Mouse (Mus musculus) liver, embryonic 15.5 days (tissue): ENCODE data around the gene Camkk2. TPM values are rescaled to one million over a fixed set of nuclear protein-coding genes. Genes with fewer than 3 reads are reported as not detected.

Source experiments
- ATAC-seq: fragments of 200-750 bp; cut with Nextera tagmentation; 2 replicates; pipeline ENCODE4 v1.8.0; 2017; ENCODE audit warnings: moderate number of reproducible peaks, mild to moderate bottlenecking, moderate library complexity; ENCODE audit not compliant: insufficient read depth
- H3K27ac ChIP-seq: fragments of 300-500 bp; sonication (generic); replicated peaks from 2 replicates; pipeline ENCODE4 v1.5.1; 2015; ENCODE audit warnings: mild to moderate bottlenecking, inconsistent platforms
- H3K27me3 ChIP-seq: fragments of 300-500 bp; sonication (generic); 2 replicates; pipeline ENCODE4 v1.6.1; 2015; ENCODE audit warnings: mild to moderate bottlenecking, inconsistent platforms
- H3K36me3 ChIP-seq: fragments of 300-500 bp; sonication (generic); replicated peaks from 2 replicates; pipeline ENCODE4 v1.6.1; 2015; ENCODE audit warnings: moderate library complexity, mild to moderate bottlenecking, inconsistent platforms
- H3K4me1 ChIP-seq: fragments of 300-500 bp; sonication (generic); replicated peaks from 2 replicates; pipeline ENCODE4 v1.6.1; 2015; ENCODE audit warnings: inconsistent platforms
- H3K4me2 ChIP-seq: fragments of 300-500 bp; sonication (generic); 2 replicates; pipeline ENCODE4 v1.6.1; 2015; ENCODE audit warnings: moderate library complexity, mild to moderate bottlenecking, inconsistent platforms
- H3K4me3 ChIP-seq: fragments of 300-500 bp; sonication (generic); replicated peaks from 2 replicates; pipeline ENCODE4 v1.5.1; 2015; ENCODE audit warnings: mild to moderate bottlenecking, inconsistent platforms
- H3K9ac ChIP-seq: fragments of 300-500 bp; sonication (generic); 2 replicates; pipeline ENCODE4 v1.6.1; 2015; ENCODE audit warnings: moderate library complexity, mild to moderate bottlenecking, inconsistent platforms
- H3K9me3 ChIP-seq: fragments of 300-500 bp; sonication (generic); replicated peaks from 2 replicates; pipeline ENCODE4 v1.6.1; 2016; ENCODE audit warnings: inconsistent platforms
- WGBS: fragments of 180-500 bp; shearing (Covaris S2); methylation state at CpG from one replicate; pipeline ENCODE4 v1.1.7; 2015; ENCODE audit warnings: mixed read lengths; ENCODE audit not compliant: insufficient replicate concordance; 5-methylcytosine and 5-hydroxymethylcytosine counted together
- polyA plus RNA-seq: library from polyadenylated mRNA; unstranded; fragments of >200 nt; fragmentation: Nextera tagmentation; extraction: Ambion mirVana; gene quantifications from 2 replicates; pipeline ENCODE4 v1.2.1, GENCODE M21; 2015

Camkk2 gene
- polyA plus RNA-seq, 1 experiment from 2014 or later, result 8.9 TPM

DNA sequence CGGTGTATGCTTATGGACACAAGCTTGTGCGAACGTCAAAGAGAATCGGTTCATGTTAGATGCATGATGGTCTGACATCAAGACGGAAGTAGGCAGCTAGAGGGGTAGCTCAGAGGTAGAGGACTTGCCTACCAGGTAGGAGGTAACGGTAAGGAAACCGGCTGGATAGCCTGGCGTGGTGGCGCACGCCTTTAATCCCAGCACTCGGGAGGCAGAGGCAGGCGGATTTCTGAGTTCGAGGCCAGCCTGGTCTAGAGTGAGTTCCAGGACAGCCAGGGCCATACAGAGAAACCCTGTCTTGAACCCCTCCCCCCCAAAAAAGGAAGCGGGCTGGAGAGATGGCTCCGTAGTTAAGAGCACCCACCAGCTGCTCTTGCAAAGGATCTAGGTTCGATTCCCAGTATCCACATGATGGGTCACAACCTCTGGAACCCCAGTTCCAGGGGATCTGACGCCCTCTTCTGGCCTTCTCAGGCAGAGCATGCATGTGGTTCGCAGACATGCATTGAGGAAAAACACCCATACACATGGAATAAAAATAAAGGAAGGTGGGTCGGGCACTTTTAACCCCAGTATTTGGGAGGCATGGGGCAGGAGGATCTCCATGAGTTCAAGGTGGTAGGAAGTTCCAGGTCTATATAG, 1.7 kb upstream of the Camkk2 start:
- WGBS, result 75% methylated on average over 19 of the region's 19 CpGs

DNA sequence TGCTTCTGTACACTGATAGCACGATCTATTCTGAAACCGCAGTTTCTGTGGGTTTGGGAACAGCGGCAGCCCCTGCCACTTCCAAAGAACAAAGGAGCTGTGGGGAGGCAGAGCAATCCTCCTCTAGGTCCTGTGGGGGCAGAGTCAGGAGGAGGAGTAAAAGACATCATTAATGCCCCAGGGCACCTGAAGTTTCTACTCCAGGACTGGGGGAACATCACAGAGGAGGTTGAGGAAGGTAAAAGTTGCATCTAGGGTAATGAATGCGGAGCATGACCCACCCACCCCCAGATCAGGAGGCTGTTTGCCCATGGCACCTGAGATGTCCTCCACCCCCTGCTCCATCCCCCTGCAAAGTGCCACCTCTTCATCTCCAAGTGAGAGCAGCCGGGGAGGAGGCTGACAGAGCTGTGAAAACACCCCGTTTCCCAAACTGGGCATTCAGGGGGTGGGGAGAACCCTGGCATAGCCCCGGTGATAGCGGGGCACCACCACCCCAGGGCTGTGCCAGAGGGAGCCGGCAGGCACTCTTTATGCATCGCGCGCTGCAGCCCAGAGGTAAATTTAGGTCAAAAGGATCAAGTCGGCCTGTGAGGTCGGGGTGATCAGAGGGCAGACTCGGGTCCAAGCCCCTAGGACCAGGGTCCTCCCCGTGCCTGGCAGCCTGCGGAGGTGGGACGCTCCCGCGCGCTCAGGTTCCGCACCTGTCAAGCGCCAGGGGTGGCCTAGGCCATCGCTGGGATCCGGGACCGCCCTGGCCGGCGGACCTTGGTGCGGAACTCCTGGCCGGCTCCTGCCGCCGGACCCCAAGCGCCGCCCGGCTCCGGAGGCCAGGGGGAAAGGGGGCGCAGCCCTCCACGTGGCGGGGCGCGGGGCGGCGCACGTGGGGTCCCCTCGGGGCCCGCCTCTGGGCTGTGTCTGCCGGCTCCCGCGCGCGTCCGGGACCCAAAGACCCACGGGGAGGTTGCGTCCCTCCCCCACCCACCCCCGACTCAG, 680 bp downstream of the Camkk2 start:
- Histone ChIP-seq H3K27ac (peak overlapping the region; percentile 83), H3K4me1 (peaks cover 64% of the 10 kb centered on the region), H3K27me3 (no peaks in the 10 kb centered on the region), H3K4me2 (peak overlapping the region; percentile 96), H3K36me3 (0 out of 2 replicates have a peak, but pooled peaks cover 5% of the 10 kb centered on the region), H3K9ac (peak overlapping the region; percentile 90), H3K9me3 (no peaks in the 10 kb centered on the region), H3K4me3 (peak overlapping the region; percentile 83)
- WGBS, result under 1% methylated on average over 51 of the region's 55 CpGs
- peak; percentile 57 for ATAC-seq

More for the DNA sequence above, 1.7 kb upstream of the Camkk2 start:
- Histone ChIP-seq H3K27ac (no peak overlapping the region), H3K4me1 (peaks cover 51% of the 10 kb centered on the region), H3K9me3 (no peaks in the 10 kb centered on the region), H3K9ac (no peak overlapping the region), H3K4me2 (no peak overlapping the region), H3K4me3 (no peak overlapping the region), H3K36me3 (peaks cover 5% of the 10 kb centered on the region), H3K27me3 (no peaks in the 10 kb centered on the region)
- ATAC-seq, result no peak

- Histone ChIP-seq H3K4me2 (peak overlapping the region; percentile 96), H3K4me3 (0 out of 2 replicates have a peak overlapping the region, but pooled peaks have one; percentile 83), H3K9me3 (no peaks in the 10 kb centered on the region), H3K9ac (no peak overlapping the region), H3K36me3 (peaks cover 14% of the 10 kb centered on the region; the same call in 1 of the 2 replicates), H3K27ac (no peak overlapping the region), H3K27me3 (no peaks in the 10 kb centered on the region), H3K4me1 (peaks cover 64% of the 10 kb centered on the region)
- ATAC-seq, result no peak
- WGBS, result 55% methylated on average over 2 of the region's 2 CpGs
Measured at GRCm38 (mm10) chr5:122777322-122777721, 1.9 kb downstream of the Camkk2 start.

DNA sequence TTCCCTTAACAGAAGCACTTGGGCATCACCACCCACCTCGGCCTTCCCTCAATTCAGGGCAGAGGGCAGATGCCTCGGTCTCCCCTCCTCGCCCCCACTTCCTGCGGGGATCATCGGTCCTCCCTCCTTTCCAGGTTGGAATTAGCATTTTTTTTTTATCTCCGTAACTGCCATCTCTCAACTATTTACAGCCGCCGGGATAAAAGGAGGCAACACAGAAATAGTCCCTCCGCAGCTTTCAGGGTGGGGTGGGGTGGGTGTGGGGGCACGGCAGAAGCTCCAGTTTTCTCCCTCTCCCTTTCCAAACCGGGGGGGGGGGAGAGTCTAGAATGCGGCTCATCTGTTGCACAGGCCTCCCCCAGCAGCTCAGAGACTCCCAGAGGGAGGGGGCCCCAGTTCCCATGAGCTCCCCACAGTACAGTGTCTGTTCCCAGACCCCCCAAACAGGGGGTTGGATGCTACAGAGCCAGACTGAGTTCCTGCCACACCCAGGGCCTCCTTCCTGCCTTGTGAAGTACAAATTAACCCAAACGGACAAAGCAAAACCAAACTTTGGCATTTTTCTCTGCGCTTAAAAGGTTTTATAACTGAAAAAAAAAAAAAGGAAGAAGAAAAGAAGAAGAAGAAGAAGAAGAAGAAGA, 3.4 kb downstream of the Camkk2 start:
- H3K9me3 ChIP-seq, result no peaks in the 10 kb centered on the region
- H3K4me3 ChIP-seq, result peak overlapping the region; percentile 41
- no peaks in the 10 kb centered on the region for H3K27me3 ChIP-seq
- 63% methylated on average over 14 of the region's 14 CpGs for WGBS
- peaks cover 74% of the 10 kb centered on the region for H3K4me1 ChIP-seq
- peak overlapping the region; percentile 71 for H3K27ac ChIP-seq
- ATAC-seq, result no peak
- H3K9ac ChIP-seq, result peak overlapping the region; percentile 13; the same call in 1 of the 2 replicates
- peaks cover 16% of the 10 kb centered on the region; the same call in 1 of the 2 replicates for H3K36me3 ChIP-seq
- peak overlapping the region; percentile 60 for H3K4me2 ChIP-seq

DNA sequence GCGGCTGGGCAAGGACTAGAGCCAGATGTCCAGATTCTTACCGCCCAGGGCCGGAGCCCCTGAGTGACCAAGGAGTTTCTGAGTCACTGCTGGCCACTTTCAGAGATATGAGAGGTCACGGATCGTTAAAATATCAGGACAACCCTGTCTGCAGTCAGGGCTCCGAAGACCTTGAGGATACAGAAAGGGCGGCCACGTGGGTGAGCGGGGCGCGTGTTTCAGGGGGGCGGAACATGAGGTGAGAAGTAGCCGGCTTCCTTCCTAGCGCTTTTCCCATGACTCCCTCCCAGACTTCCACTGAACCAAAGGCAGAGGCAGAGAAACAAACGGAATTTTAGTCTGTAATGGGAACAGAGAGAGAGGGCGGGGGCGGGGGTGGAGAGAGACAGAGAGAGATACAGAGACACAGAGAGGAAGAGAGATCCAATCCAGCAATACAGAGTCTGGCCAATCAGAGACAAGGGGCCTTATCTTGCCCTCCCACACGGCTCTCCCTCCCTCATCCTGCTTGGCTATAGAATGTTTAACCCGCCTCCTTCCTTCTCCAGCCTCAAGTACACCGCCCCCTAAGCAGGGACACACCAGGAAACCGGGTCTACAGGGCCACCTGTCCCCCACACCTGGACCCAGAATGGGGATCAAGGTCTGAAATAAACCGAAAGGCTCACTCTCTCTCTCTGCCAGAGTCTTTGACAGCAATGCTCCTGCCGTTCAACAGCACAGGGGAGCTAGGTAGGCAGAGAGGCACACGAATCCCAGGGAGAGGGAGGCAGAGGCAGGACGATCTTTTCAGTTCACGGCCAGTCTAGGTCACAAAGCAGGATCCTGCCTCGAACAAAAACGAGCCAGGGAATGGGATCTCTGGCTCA, 4.2 kb downstream of the Camkk2 start:
- Histone ChIP-seq H3K4me1 (peaks cover 74% of the 10 kb centered on the region), H3K9ac (peak overlapping the region; percentile 18; the same call in 1 of the 2 replicates), H3K36me3 (peaks cover 16% of the 10 kb centered on the region; the same call in 1 of the 2 replicates), H3K27ac (peak overlapping the region; percentile 71), H3K4me2 (peak overlapping the region; percentile 60), H3K9me3 (no peaks in the 10 kb centered on the region), H3K4me3 (peak overlapping the region; percentile 41), H3K27me3 (no peaks in the 10 kb centered on the region)
- ATAC-seq, result peak; percentile 74
- WGBS, result 54% methylated on average over 28 of the region's 28 CpGs

- no peak overlapping the region for H3K27ac ChIP-seq
- H3K9ac ChIP-seq, result no peak overlapping the region
- H3K4me3 ChIP-seq, result no peak overlapping the region
- H3K36me3 ChIP-seq, result peaks cover 16% of the 10 kb centered on the region; the same call in 1 of the 2 replicates
- H3K9me3 ChIP-seq, result no peaks in the 10 kb centered on the region
- no peak for ATAC-seq
- H3K4me2 ChIP-seq, result no peak overlapping the region
- no peaks in the 10 kb centered on the region for H3K27me3 ChIP-seq
- 81% methylated on average over 11 of the region's 11 CpGs for WGBS
- H3K4me1 ChIP-seq, result peaks cover 76% of the 10 kb centered on the region
Measured at GRCm38 (mm10) chr5:122773756-122774155, 5.5 kb downstream of the Camkk2 start.

DNA sequence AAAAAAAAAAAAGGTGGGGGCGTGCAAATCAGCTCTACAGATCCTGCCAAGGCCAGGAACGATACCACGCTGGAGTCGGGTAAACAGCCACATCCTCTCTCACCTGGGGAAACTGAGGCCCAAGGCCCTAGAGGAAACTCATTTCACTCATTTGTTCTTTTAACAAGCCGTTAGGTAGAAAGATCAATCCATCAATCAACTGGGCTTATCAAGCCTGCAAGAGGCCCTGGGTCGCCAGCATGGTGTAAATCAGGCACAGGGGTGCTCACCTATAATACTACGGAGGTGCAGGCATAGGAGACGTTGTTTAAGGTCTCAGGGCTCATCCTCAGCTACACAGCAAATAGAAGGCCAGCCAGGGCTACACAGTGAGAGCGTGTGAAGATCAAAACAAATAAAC, 7.8 kb downstream of the Camkk2 start:
- Histone ChIP-seq H3K4me1 (peaks cover 54% of the 10 kb centered on the region), H3K4me2 (no peak overlapping the region; the same call in 1 of the 2 replicates), H3K27me3 (no peaks in the 10 kb centered on the region), H3K36me3 (peaks cover 27% of the 10 kb centered on the region; the same call in 1 of the 2 replicates), H3K27ac (peak overlapping the region; percentile 71), H3K9me3 (no peaks in the 10 kb centered on the region), H3K9ac (no peak overlapping the region), H3K4me3 (no peak overlapping the region)
- WGBS, result 42% methylated on average over 9 of the region's 9 CpGs
- no peak for ATAC-seq

DNA sequence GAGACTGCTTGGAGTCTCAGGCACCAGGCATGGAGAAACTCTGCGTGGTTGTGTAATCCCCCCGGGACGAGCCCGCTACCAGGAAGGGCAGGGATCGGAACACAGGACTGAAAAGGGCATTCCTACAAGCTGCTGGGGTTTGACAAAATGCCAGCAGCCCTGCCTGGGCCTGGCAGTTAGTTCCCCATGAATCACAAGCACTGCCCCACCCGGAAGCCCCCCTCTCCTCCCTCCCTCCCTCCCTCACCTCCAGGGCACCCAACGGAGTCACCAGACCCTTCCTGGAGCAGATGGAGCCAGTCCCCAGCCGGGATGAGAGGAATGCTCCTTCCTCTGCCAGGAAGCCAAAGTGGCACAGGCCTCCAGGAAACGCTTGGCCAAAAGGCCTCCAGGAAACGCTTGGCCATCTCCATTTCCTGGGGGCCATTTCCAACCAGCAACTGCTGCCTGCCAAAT, 8.4 kb downstream of the Camkk2 start:
- Histone ChIP-seq H3K36me3 (peaks cover 27% of the 10 kb centered on the region; the same call in 1 of the 2 replicates), H3K4me3 (no peak overlapping the region), H3K27ac (peak overlapping the region; percentile 71), H3K9me3 (no peaks in the 10 kb centered on the region), H3K4me1 (peaks cover 49% of the 10 kb centered on the region), H3K27me3 (no peaks in the 10 kb centered on the region), H3K9ac (no peak overlapping the region; the same call in 1 of the 2 replicates), H3K4me2 (peak overlapping the region; percentile 40)
- no peak for ATAC-seq
- WGBS, result 24% methylated on average over 10 of the region's 10 CpGs

DNA sequence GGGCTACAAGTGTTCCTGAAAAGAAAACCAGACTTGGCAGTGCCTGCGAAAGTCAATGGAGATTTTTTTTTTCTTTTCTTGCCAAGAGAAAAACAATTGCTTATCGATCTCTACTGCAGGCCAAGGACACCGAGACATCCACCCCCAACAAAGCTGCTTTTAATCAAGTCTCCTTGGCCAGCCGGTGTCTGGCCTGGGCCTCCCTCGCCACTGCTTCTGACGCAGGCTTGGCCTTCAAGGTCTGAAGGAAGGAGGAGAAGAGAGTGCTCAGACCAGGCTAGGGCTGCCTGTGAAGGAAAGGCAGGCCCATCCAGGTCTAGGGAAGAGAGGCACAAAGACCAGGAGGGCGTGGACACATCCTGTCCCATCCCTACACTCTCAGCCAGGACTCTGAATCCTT, 8.9 kb downstream of the Camkk2 start:
- H3K9me3 ChIP-seq, result no peaks in the 10 kb centered on the region
- no peak overlapping the region; the same call in 1 of the 2 replicates for H3K9ac ChIP-seq
- peaks cover 44% of the 10 kb centered on the region for H3K4me1 ChIP-seq
- 63% methylated on average over 7 of the region's 7 CpGs for WGBS
- H3K36me3 ChIP-seq, result peaks cover 27% of the 10 kb centered on the region; the same call in 1 of the 2 replicates
- H3K27ac ChIP-seq, result peak overlapping the region; percentile 71
- H3K4me3 ChIP-seq, result no peak overlapping the region
- peak overlapping the region; percentile 40; the same call in 1 of the 2 replicates for H3K4me2 ChIP-seq
- no peaks in the 10 kb centered on the region for H3K27me3 ChIP-seq
- no peak for ATAC-seq

DNA sequence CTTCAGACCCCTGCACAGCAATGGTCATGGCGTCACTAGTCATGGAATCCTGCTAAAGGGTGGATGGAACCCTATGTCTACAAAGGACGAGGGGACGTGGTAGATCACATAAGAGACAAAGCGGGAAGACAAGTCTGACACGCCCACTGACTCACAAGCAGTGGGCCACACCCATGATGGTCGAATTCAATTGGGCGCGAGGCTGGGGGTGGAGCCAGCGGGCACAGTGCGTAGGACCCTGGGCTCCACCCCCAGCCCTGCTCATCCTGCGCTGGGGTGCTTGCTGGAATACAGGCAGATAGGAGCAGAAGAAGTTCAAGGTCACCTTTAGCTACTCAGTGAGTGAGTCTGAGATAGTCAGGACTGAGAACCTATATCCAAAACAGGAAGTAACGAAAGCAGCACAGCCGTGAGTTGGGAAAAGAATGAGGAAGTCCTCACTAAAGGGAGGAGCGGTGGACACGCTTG, 10.1 kb downstream of the Camkk2 start:
- H3K27me3 ChIP-seq, result no peaks in the 10 kb centered on the region
- ATAC-seq, result peak; percentile 53
- no peak overlapping the region for H3K4me3 ChIP-seq
- WGBS, result 50% methylated on average over 15 of the region's 15 CpGs
- no peak overlapping the region for H3K9ac ChIP-seq
- H3K27ac ChIP-seq, result peak overlapping the region; percentile 19; the same call in 1 of the 2 replicates
- H3K9me3 ChIP-seq, result no peaks in the 10 kb centered on the region
- H3K36me3 ChIP-seq, result peaks cover 27% of the 10 kb centered on the region; the same call in 1 of the 2 replicates
- H3K4me1 ChIP-seq, result peaks cover 35% of the 10 kb centered on the region
- H3K4me2 ChIP-seq, result no peak overlapping the region
